Mouse (Mus musculus) heart, adult 11 months (tissue): ENCODE measurements around the gene Htra3.
A peak's percentile ranks its signal among the peaks of the same experiment; 100 is the strongest.

Experiments
- DNase-seq: peaks from one replicate; pipeline ENCODE4 v3.0.0; 2022

The Htra3 gene

GRCm38 (mm10) chr5:35693638-35694037 is 14.1 kb upstream of the Htra3 start:
- no peak for DNase-seq

GRCm38 (mm10) chr5:35691246-35691645 is 11.7 kb upstream of the Htra3 start:
- DNase-seq: peak; percentile 96

GRCm38 (mm10) chr5:35690485-35691165 is 11.0 kb upstream of the Htra3 start:
- DNase-seq: peak; percentile 95

GRCm38 (mm10) chr5:35689374-35689773 is 9.8 kb upstream of the Htra3 start:
- DNase-seq: no peak

- no peak for DNase-seq
Observed at GRCm38 (mm10) chr5:35688851-35689250, 9.3 kb upstream of the Htra3 start.

GRCm38 (mm10) chr5:35687098-35687497 is 7.5 kb upstream of the Htra3 start:
- no peak for DNase-seq

- DNase-seq: no peak
Observed at GRCm38 (mm10) chr5:35686336-35686735, 6.8 kb upstream of the Htra3 start.

- no peak for DNase-seq
Observed at GRCm38 (mm10) chr5:35685079-35685478, 5.5 kb upstream of the Htra3 start.

- peak; percentile 96 for DNase-seq
Observed at GRCm38 (mm10) chr5:35680958-35681357, 1.4 kb upstream of the Htra3 start.

- DNase-seq: no peak
Observed at GRCm38 (mm10) chr5:35676964-35677363, 2.6 kb downstream of the Htra3 start.

- peak; percentile 96 for DNase-seq
Observed at GRCm38 (mm10) chr5:35674081-35674555, 5.5 kb downstream of the Htra3 start.

- peak; percentile 99 for DNase-seq
Observed at GRCm38 (mm10) chr5:35673086-35673485, 6.5 kb downstream of the Htra3 start.

GRCm38 (mm10) chr5:35672581-35672980 is 7.0 kb downstream of the Htra3 start:
- DNase-seq: peak; percentile 95

GRCm38 (mm10) chr5:35671474-35671891 is 8.1 kb downstream of the Htra3 start:
- peak; percentile 99 for DNase-seq

GRCm38 (mm10) chr5:35670412-35670801 is 9.2 kb downstream of the Htra3 start:
- DNase-seq: peak; percentile 96

GRCm38 (mm10) chr5:35669747-35670411 is 9.7 kb downstream of the Htra3 start:
- DNase-seq: peak; percentile 93

- DNase-seq: peak; percentile 94
Observed at GRCm38 (mm10) chr5:35666152-35666551, 13.4 kb downstream of the Htra3 start.

GRCm38 (mm10) chr5:35662021-35662545 is 17.5 kb downstream of the Htra3 start:
- DNase-seq: peak; percentile 94

- no peak for DNase-seq
Observed at GRCm38 (mm10) chr5:35661210-35661609, 18.4 kb downstream of the Htra3 start.

- DNase-seq: no peak
Observed at GRCm38 (mm10) chr5:35659503-35659902, 20.1 kb downstream of the Htra3 start.

GRCm38 (mm10) chr5:35655753-35656485 is 23.7 kb downstream of the Htra3 start:
- DNase-seq: no peak

GRCm38 (mm10) chr5:35653743-35654395 is 25.7 kb downstream of the Htra3 start:
- DNase-seq: peak; percentile 98

GRCm38 (mm10) chr5:35652872-35653271 is 26.7 kb downstream of the Htra3 start:
- DNase-seq: no peak
